In genomic region chr6:95904085-95904633, GRCm38 (mm10) we compare ENCODE assay signal across 16 mouse cellular contexts.
A peak's percentile ranks its signal among the peaks of the same experiment; 100 is the strongest.
DNase-seq lines count a peak whose midpoint lies in the region; ATAC-seq lines count a peak whose summit lies in the region.
"Had no signal": no experiment of that assay in that cellular context is flagged by ENCODE, and none has a peak within 500 bp of the region (broad histone marks: within the 10 kb centered on the region; RNA-seq: fewer than 3 reads in every experiment).

No protein-coding gene starts in this region.

- intact Hi-C loops in left cerebral cortex, postnatal 4 days (cut with DNase I): no loop called here

- 21% methylated on average over 10 of the region's 10 CpGs for WGBS in heart, embryonic 11.5 days (ENCODE audit: insufficient replicate concordance)
- WGBS in limb, embryonic 11.5 days: 30% methylated on average over 10 of the region's 10 CpGs
- WGBS in forebrain, embryonic 11.5 days: 43% methylated on average over 10 of the region's 10 CpGs

- no peaks in the 10 kb centered on the region for H3K9me3 ChIP-seq in heart, embryonic 11.5 days (replicated peaks; ENCODE audit: control insufficient read depth, low read length)
- H3K9me3 ChIP-seq in limb, embryonic 11.5 days (ENCODE audit: control insufficient read depth, low read length): no peaks in the 10 kb centered on the region
- no peaks in the 10 kb centered on the region; the same call in 1 of the 2 replicates for H3K9me3 ChIP-seq in forebrain, embryonic 11.5 days (ENCODE audit: control insufficient read depth, low read length)
- H3K9me3 ChIP-seq: embryonic facial prominence, embryonic 15.5 days had no signal

- H3K27me3 ChIP-seq in heart, embryonic 11.5 days (ENCODE audit: control insufficient read depth, insufficient read depth, low read length): no peaks in the 10 kb centered on the region
- H3K27me3 ChIP-seq in limb, embryonic 11.5 days (ENCODE audit: control insufficient read depth, insufficient read depth, low read length): no peaks in the 10 kb centered on the region
- H3K27me3 ChIP-seq in forebrain, embryonic 11.5 days (ENCODE audit: control insufficient read depth, insufficient read depth, low read length): no peaks in the 10 kb centered on the region
- H3K27me3 ChIP-seq: CH12.LX; embryonic facial prominence, embryonic 15.5 days had no signal

- no peaks in the 10 kb centered on the region for H3K4me1 ChIP-seq in heart, embryonic 11.5 days (ENCODE audit: control insufficient read depth, insufficient read depth, low read length)
- H3K4me1 ChIP-seq in limb, embryonic 11.5 days (ENCODE audit: control insufficient read depth, insufficient read depth, low read length): peaks cover 6% of the 10 kb centered on the region; the same call in 1 of the 2 replicates
- no peaks in the 10 kb centered on the region for H3K4me1 ChIP-seq in forebrain, embryonic 11.5 days (replicated peaks; ENCODE audit: control insufficient read depth, insufficient read depth, low read length)
- H3K4me1 ChIP-seq: embryonic facial prominence, embryonic 15.5 days had no signal

- no peak overlapping the region for H3K9ac ChIP-seq in heart, embryonic 11.5 days (ENCODE audit: low read depth, low read length)
- H3K9ac ChIP-seq in limb, embryonic 11.5 days (ENCODE audit: low read length): no peak overlapping the region
- H3K9ac ChIP-seq in forebrain, embryonic 11.5 days (ENCODE audit: low read length): no peak overlapping the region
- H3K9ac ChIP-seq: embryonic facial prominence, embryonic 15.5 days had no signal

- DNase-seq in heart, postnatal 4 days: no peak
- peak; percentile 75 for DNase-seq in left cerebral cortex, postnatal 4 days
- no peak for DNase-seq in left cerebral cortex, adult 9 months (ENCODE audit: low spot score in 2 of 2)
- peak; percentile 6 for DNase-seq in adrenal gland, postnatal 25 days
- DNase-seq in limb, embryonic 11.5 days (ENCODE audit: low spot score): peak; percentile 25
- no peak for DNase-seq in spleen, adult 12 weeks (ENCODE audit: low spot score)
- DNase-seq in forebrain, embryonic 11.5 days (ENCODE audit: low spot score): no peak
- DNase-seq: cerebellum, adult 11 months; kidney, postnatal 25 days; spleen, adult 18-20 months; thymus, adult 2 months had no signal

- ATAC-seq in heart, embryonic 11.5 days (replicated peaks; ENCODE audit: insufficient number of reproducible peaks, low FRiP score, low TSS enrichment): no peak
- no peak for ATAC-seq in limb, embryonic 11.5 days (ENCODE audit: insufficient number of reproducible peaks, low FRiP score, low TSS enrichment, low read depth)
- no peak for ATAC-seq in forebrain, embryonic 11.5 days (replicated peaks; ENCODE audit: low FRiP score)
- ATAC-seq: inflammation-experienced regulatory T-cells, adult 6 months had no signal

- H3K4me3 ChIP-seq in heart, embryonic 11.5 days (ENCODE audit: low read depth, low read length): no peak overlapping the region
- no peak overlapping the region for H3K4me3 ChIP-seq in limb, embryonic 11.5 days (ENCODE audit: low read depth, low read length)
- no peak overlapping the region for H3K4me3 ChIP-seq in forebrain, embryonic 11.5 days (ENCODE audit: low read depth, low read length)
- H3K4me3 ChIP-seq: embryonic facial prominence, embryonic 15.5 days; myocyte had no signal

- H3K36me3 ChIP-seq in heart, embryonic 11.5 days (ENCODE audit: control insufficient read depth, insufficient read depth, low read length): no peaks in the 10 kb centered on the region
- no peaks in the 10 kb centered on the region for H3K36me3 ChIP-seq in limb, embryonic 11.5 days (ENCODE audit: control insufficient read depth, insufficient read depth, low read length)
- no peaks in the 10 kb centered on the region for H3K36me3 ChIP-seq in forebrain, embryonic 11.5 days (ENCODE audit: control insufficient read depth, insufficient read depth, low read length)
- H3K36me3 ChIP-seq: embryonic facial prominence, embryonic 15.5 days had no signal

- no peak overlapping the region for H3K27ac ChIP-seq in heart, embryonic 11.5 days (ENCODE audit: low read depth, low read length)
- H3K27ac ChIP-seq in limb, embryonic 11.5 days (replicated peaks; ENCODE audit: low read depth, low read length): no peak overlapping the region
- no peak overlapping the region for H3K27ac ChIP-seq in forebrain, embryonic 11.5 days (ENCODE audit: low read depth, low read length)
- H3K27ac ChIP-seq: embryonic facial prominence, embryonic 15.5 days had no signal

- peak overlapping the region; percentile 46 for H3K4me2 ChIP-seq in heart, embryonic 11.5 days
- peak overlapping the region; percentile 27 for H3K4me2 ChIP-seq in limb, embryonic 11.5 days (ENCODE audit: low read depth, severe bottlenecking)
- H3K4me2 ChIP-seq in forebrain, embryonic 11.5 days (ENCODE audit: low read depth, low read length, severe bottlenecking): no peak overlapping the region
- H3K4me2 ChIP-seq: embryonic facial prominence, embryonic 15.5 days had no signal

Comparison
In these comparisons a context has a peak if more than half of its experiments do, and no peak if none do; other contexts are left out.
1. DNase-seq: peak in left cerebral cortex, postnatal 4 days (single experiment), adrenal gland, postnatal 25 days (single experiment) and limb, embryonic 11.5 days (single experiment); none in heart, postnatal 4 days (single experiment), left cerebral cortex, adult 9 months (0 of 2), spleen, adult 12 weeks (single experiment) and forebrain, embryonic 11.5 days (single experiment).